Mouse (Mus musculus): ENCODE measurements around the gene Fam167b. TPM values are rescaled to one million over a fixed set of nuclear protein-coding genes. Genes with fewer than 3 reads are reported as not detected.
"Not testable (repeated sequence)": the region's sequence is repeated elsewhere in the genome, so short reads cannot be mapped to it uniquely, and the experiment has no call there.

The Fam167b gene
- polyA plus RNA-seq, 1 experiment from 2014 or later: 5.1 TPM

- H3K4me1 ChIP-seq; ATAC-seq (ENCODE audit: insufficient number of reproducible peaks, insufficient read depth, low FRiP score, low TSS enrichment); H3K27me3 ChIP-seq; H3K4me3 ChIP-seq; H3K4me2 ChIP-seq (replicated peaks); H3K9me3 ChIP-seq; H3K9ac ChIP-seq; H3K27ac ChIP-seq: not testable (repeated sequence)
- peaks cover 88% of the 10 kb centered on the region for H3K36me3 ChIP-seq
- 92% methylated on average over 6 of the region's 6 CpGs for WGBS
These were observed 49.4 kb downstream of the Fam167b start for GRCm38 (mm10) chr4:129528901-129529300.

Small RNAs within 50 kb of the gene (microRNA-seq; reads per million reads assigned to microRNA genes)
- not detected for gene Mir8119

Other genes with a start within 250 kb of the Fam167b start
- gene Rbbp4, start 243.2 kb downstream of the Fam167b start, polyA plus RNA-seq (2016; fragmentation: Nextera tagmentation; extraction: Ambion mirVana): 487 and 522 TPM in 2 replicates
- 38.9 and 43.7 TPM in 2 replicates for gene Zbtb8os, start 242.9 kb downstream of the Fam167b start, polyA plus RNA-seq (2016; fragmentation: Nextera tagmentation; extraction: Ambion mirVana)
- 9.9 and 10.8 TPM in 2 replicates for gene Zbtb8a, start 200.4 kb downstream of the Fam167b start, polyA plus RNA-seq (2016; fragmentation: Nextera tagmentation; extraction: Ambion mirVana)
- gene Zbtb8b, start 137.7 kb downstream of the Fam167b start, polyA plus RNA-seq (2016; fragmentation: Nextera tagmentation; extraction: Ambion mirVana): 3.5 TPM in 2 replicates
- gene Bsdc1, start 117.0 kb downstream of the Fam167b start, polyA plus RNA-seq (2016; fragmentation: Nextera tagmentation; extraction: Ambion mirVana): 28.5 and 29.2 TPM in 2 replicates
- not detected in 2 replicates for gene Tssk3, start 87.5 kb downstream of the Fam167b start, polyA plus RNA-seq (2016; fragmentation: Nextera tagmentation; extraction: Ambion mirVana)
- 0.32 TPM in 1 of 2 replicates, not detected in the other for gene Fam229a, start 87.4 kb downstream of the Fam167b start, polyA plus RNA-seq (2016; fragmentation: Nextera tagmentation; extraction: Ambion mirVana)
- 1,543 and 1,552 TPM in 2 replicates for gene Marcksl1, start 65.0 kb downstream of the Fam167b start, polyA plus RNA-seq (2016; fragmentation: Nextera tagmentation; extraction: Ambion mirVana)
- 246 and 251 TPM in 2 replicates for gene Hdac1, start 35.8 kb downstream of the Fam167b start, polyA plus RNA-seq (2016; fragmentation: Nextera tagmentation; extraction: Ambion mirVana)
- 10.8 and 12.6 TPM in 2 replicates for gene Lck, start 4.9 kb downstream of the Fam167b start, polyA plus RNA-seq (2016; fragmentation: Nextera tagmentation; extraction: Ambion mirVana)
- gene Eif3i, start 22.1 kb upstream of the Fam167b start, polyA plus RNA-seq (2016; fragmentation: Nextera tagmentation; extraction: Ambion mirVana): 257 and 260 TPM in 2 replicates
- gene Tmem234, start 22.1 kb upstream of the Fam167b start, polyA plus RNA-seq (2016; fragmentation: Nextera tagmentation; extraction: Ambion mirVana): 180 TPM in 2 replicates
- 2.3 and 3.2 TPM in 2 replicates for gene Dcdc2b, start 35.7 kb upstream of the Fam167b start, polyA plus RNA-seq (2016; fragmentation: Nextera tagmentation; extraction: Ambion mirVana)
- 29.8 and 33.0 TPM in 2 replicates for gene Iqcc, start 40.5 kb upstream of the Fam167b start, polyA plus RNA-seq (2016; fragmentation: Nextera tagmentation; extraction: Ambion mirVana)
- 63.7 and 66.7 TPM in 2 replicates for gene Ccdc28b, start 45.4 kb upstream of the Fam167b start, polyA plus RNA-seq (2016; fragmentation: Nextera tagmentation; extraction: Ambion mirVana)
- 100 TPM in 2 replicates for gene Txlna, start 62.5 kb upstream of the Fam167b start, polyA plus RNA-seq (2016; fragmentation: Nextera tagmentation; extraction: Ambion mirVana)
- gene Kpna6, start 94.2 kb upstream of the Fam167b start, polyA plus RNA-seq (2016; fragmentation: Nextera tagmentation; extraction: Ambion mirVana): 14.4 and 15.3 TPM in 2 replicates
- 16.5 and 18.7 TPM in 2 replicates for gene Tmem39b, start 118.3 kb upstream of the Fam167b start, polyA plus RNA-seq (2016; fragmentation: Nextera tagmentation; extraction: Ambion mirVana)
- 191 and 204 TPM in 2 replicates for gene Khdrbs1, start 163.8 kb upstream of the Fam167b start, polyA plus RNA-seq (2016; fragmentation: Nextera tagmentation; extraction: Ambion mirVana)
- gene Ptp4a2, start 232.7 kb upstream of the Fam167b start, polyA plus RNA-seq (2016; fragmentation: Nextera tagmentation; extraction: Ambion mirVana): 306 and 332 TPM in 2 replicates